Mouse (Mus musculus): ENCODE results near the gene Dnajb13. TPM values are rescaled to one million over a fixed set of nuclear protein-coding genes. Genes with fewer than 3 reads are reported as not detected.

The Dnajb13 gene
- total RNA-seq, 2 experiments from 2014 or later = 0.47 to 0.54 TPM

DNA sequence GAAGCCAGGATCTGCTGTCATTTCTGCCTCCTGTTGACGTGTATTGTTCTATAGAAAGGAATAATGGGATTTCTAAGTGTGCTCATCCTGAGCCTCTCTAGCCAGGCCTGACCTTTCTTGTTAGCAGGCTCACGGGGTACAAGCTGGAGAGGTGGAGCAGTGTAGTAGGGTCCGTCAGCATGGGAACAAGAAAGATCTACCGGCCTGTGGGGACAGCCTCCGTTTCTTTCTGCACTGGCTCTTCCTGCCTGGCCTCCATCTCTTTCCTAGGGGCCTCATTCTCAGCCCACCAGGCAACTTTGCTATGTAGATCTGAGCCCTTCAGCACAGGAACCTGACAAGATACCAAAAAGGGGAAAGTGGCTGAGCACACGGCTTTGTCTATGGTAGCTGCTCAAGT is 46.0 kb downstream of the Dnajb13 start:
- intact Hi-C loops (cut with DNase I) = no loop called here
- no peak for DNase-seq (ENCODE audit: extremely low spot score in 1 of 2, low spot score in 2 of 2)

DNA sequence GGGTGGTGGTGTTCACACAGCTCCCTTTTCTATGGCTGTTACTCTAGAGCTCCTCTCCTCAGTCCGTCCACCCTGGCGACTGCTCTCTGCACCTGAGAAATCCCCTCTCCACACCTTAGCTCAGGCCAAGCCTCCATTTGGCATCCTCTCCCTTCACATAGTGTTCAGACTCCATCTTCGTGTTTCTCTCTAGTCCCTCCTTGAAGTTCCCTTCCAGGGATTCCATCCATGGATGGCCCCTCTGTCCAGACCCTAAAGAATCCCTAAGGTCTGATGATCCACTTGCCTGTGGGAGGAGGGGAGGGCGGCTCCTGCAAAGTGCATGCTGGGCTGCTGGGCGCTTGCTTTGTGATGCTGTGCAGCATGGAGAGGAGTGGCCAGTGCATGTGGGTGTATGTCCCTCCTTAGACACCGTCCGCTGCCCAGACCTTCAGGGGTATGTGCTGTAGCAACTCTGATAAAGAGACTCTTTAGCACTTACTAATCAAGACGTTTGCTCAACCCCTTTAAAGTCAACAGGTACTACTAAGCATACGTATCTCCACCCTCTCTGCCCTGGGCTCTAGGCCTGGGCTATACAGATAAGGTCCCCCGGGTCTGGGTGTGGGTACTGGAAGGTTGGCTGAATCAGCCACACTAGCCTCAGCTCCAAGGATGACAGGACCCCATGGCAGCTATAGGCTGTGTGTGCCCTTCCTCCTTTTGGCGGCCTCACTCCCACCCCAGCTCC is 47.8 kb downstream of the Dnajb13 start:
- intact Hi-C loops (cut with DNase I) = no loop called here
- no peak for DNase-seq (ENCODE audit: extremely low spot score in 1 of 2, low spot score in 2 of 2)

DNA sequence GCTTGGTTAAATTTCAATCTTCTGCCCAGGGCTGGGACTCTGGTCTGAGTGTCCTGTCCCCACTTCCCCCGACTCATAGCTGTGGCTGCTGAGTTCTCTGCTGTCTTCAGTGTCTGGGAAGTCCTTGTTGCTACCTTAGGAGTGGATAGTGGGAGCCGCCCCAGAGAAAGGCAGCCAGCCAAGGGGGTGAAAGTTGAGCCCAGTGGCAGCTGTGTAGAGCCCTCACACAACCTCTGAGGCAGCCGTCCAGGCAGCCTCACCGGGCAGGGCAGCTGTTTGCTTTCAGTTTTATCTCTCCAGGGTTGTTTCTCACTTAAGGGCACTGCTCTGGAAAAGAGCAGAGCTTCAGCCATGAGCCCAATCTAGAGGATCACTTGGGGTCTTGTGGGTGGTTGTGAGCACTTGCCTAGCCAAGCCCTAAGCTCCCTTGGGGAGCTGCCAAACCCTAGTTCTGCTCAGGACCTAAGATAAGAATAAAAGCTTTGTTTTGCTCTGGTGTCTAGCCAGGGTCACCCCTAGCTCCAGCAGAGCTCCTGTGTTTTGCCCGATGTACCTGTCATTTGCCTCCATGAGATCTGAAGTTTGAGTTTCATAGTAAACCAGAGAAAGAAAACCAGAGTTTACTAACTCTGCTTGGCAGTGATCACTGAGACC is 49.0 kb downstream of the Dnajb13 start:
- intact Hi-C loops (cut with DNase I) = no loop called here
- peak in 1 of 2 experiments; percentile 87 for DNase-seq (ENCODE audit: extremely low spot score in 1 of 2, low spot score in 2 of 2)

DNA sequence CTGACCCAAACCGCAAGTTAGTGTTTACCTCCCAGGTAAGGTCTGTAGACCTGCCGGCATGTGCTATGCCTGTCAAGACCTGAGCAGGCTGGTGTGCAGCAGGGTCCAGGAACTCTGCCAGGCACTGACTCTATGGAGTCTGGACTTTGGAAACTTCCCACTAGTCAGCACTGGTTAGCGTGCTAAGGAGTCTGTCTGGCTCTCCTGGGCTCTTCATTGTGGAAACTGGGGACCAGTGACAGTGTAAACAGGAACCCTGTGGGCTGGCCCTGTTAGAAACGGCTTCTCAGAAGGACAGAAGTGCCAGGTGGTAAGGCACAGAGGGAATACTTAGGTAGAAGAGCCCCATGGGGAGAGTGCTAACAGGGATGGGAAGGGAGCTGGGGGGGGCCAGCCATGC is 49.5 kb downstream of the Dnajb13 start:
- no peak for DNase-seq (ENCODE audit: extremely low spot score in 1 of 2, low spot score in 2 of 2)

DNA sequence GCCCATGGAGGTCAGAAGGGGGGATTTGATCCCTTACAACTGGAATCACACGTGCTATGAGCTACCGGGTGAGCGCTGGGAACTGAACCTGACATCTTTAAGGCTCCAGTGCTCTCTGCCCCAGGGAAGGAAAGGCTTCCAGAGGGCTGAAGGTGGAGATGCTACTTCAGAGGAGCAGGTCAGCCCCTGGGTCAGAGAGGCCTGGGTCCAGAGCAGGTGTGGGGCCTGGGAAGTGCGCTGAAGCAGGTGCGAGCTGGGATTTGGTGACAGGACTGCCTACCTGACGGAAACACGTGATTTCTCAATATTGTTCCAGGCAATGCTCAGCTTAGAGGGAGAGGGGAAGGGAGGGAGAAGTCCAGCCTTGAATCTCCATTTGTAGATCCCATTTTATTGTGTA is 50.5 kb downstream of the Dnajb13 start:
- intact Hi-C loops (cut with DNase I) = no loop called here
- no peak for DNase-seq (ENCODE audit: extremely low spot score in 1 of 2, low spot score in 2 of 2)

More for the DNA sequence above, 49.5 kb downstream of the Dnajb13 start:
- intact Hi-C loops (cut with DNase I) = no loop called here

DNA sequence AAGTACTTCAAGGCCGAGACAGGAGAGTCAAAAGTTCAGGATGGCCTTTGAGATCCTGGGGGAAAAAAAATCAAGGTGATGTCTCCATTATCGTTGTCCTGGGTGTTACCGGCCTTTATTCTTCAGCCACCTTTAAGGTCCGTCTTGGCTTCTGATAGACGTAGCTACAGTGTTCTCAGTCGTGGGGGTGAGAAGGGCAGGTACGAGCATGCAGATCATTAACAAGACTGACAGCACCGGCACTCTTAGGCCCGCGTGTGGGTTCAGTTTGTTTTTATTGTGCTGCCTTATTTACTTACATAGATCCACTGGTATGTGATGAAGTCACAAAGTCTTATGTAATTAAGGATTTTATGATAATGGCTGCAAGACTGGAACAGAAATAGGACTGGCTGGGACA is 51.0 kb downstream of the Dnajb13 start:
- no peak for DNase-seq (ENCODE audit: extremely low spot score in 1 of 2, low spot score in 2 of 2)
- intact Hi-C loops (cut with DNase I) = no loop called here

DNA sequence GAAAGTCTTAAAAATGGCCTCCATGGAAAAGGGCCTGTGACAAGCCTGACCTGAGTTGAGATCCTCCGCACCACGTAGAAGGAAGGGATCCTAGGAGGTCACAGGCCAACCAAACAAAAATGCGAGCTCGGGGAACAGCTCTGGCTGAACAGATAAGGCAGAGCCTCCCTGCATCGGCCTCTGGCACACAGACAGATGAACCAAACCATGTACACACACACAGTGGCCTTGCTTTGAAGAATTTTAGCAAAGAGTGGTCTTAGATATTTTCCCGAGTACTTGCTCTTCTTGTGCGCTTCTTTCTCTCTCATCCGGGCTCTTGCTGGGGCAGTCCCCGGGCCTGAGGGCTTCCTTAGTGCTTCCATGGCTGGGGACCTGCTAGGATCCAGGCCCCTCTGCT is 51.6 kb downstream of the Dnajb13 start:
- no peak for DNase-seq (ENCODE audit: extremely low spot score in 1 of 2, low spot score in 2 of 2)
- intact Hi-C loops (cut with DNase I) = no loop called here

DNA sequence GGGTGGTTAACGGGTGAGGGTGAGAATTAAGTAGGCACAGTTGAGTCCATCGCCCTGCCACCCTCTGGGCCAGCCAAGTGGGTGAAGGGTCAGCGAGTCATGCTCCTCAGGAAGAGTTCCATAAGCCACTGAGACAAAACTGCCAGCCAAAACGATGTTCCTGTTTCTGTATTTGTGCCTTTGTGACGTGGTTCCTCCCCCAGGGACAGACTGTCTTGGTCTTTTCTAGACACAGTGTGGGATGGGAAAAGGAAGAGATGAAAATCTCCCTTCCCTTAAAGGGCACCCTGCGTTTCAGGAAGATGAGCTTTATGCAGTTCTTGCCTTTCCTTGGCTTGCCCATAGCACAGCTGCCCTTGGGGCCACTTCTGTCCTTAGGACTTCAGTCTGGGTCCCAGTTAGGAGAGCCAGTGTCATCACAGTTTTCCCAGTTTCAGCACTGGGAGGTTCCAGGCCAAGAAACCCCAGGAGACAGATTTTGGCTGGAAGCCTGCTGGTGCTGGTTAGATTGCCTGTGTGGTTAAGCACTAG is 53.1 kb downstream of the Dnajb13 start:
- intact Hi-C loops (cut with DNase I) = no loop called here
- peak; percentile 42 to 52 for DNase-seq (ENCODE audit: extremely low spot score in 1 of 2, low spot score in 2 of 2)

DNA sequence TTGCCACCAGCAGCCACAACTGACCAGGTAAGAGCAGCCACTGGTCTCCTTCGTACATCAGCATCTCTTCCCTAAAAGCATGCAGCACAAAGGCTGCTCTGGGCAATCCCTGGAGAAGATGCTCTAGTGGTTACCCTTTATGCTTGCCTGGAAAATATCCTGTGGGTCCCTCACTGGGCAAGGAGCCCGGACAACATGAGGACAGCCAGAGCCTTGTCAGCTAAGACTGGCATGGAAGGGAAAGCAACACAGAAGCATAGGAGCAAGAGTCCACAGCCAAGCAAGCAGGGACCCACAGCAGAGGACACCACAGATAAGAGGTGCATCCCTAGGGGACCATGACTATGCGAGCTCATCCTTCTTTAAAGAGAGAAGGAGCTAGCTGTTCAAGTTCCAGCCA is 54.9 kb downstream of the Dnajb13 start:
- intact Hi-C loops (cut with DNase I) = no loop called here
- DNase-seq (ENCODE audit: extremely low spot score in 1 of 2, low spot score in 2 of 2) = no peak

DNA sequence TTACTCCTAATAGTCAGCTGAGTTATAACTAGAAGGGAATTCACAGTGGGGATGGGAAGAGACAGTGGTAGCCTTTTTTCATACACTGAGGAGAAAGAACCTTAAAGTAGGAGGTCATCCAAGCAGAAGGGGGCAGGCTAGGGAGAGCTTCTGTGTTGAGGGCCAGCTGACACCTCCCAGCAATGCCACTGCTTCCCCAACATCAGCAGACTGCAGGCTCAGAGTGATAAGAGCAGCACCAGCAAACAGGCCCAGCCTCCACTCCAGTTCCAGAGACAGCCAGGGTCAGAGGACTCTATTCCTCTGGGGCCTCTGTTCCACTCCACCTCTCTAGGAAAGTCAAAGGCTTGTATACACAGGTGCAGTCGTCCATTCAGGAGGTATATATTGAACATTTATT is 56.6 kb downstream of the Dnajb13 start:
- intact Hi-C loops (cut with DNase I) = no loop called here

More for the DNA sequence above, 56.6 kb downstream of the Dnajb13 start:
- DNase-seq (ENCODE audit: extremely low spot score in 1 of 2, low spot score in 2 of 2) = no peak

Other genes starting within 250 kb of the Dnajb13 start
- 1 to 10 TPM; 7.0 to 7.1 TPM for gene P4ha3, start 229.4 kb downstream of the Dnajb13 start, total RNA-seq (2021)
- 10 to 100 TPM; 12.4 to 15.2 TPM for gene C2cd3, start 142.7 kb downstream of the Dnajb13 start, total RNA-seq (2021)
- gene Ppme1, start 142.7 kb downstream of the Dnajb13 start, total RNA-seq (2021) = 100 to 1,000 TPM; 125 to 131 TPM
- under 1 TPM; 0.69 to 0.79 TPM for gene Ucp3, start 42.0 kb downstream of the Dnajb13 start, total RNA-seq (2021)
- gene Ucp2, start 21.6 kb downstream of the Dnajb13 start, total RNA-seq (2021) = 10 to 100 TPM; 57.7 to 80.5 TPM
- 1 to 10 TPM; 7.8 to 9.0 TPM for gene Coa4, start 22.1 kb upstream of the Dnajb13 start, total RNA-seq (2021)
- gene Rab6a, start 92.5 kb upstream of the Dnajb13 start, total RNA-seq (2021) = 100 to 1,000 TPM; 386 to 392 TPM
- gene Mrpl48, start 93.3 kb upstream of the Dnajb13 start, total RNA-seq (2021) = 10 to 100 TPM; 48.5 to 55.5 TPM
- 10 to 100 TPM; 27.2 to 30.9 TPM for gene Plekhb1, start 147.5 kb upstream of the Dnajb13 start, total RNA-seq (2021)
- 100 to 1,000 TPM; 267 to 276 TPM for gene Fam168a, start 191.7 kb upstream of the Dnajb13 start, total RNA-seq (2021)

Measured in left cerebral cortex, postnatal 10 days (tissue).